Mouse (Mus musculus): Measurements from ENCODE around the gene Trim47. TPM values are rescaled to one million over a fixed set of nuclear protein-coding genes. Genes with fewer than 3 reads are reported as not detected.

Gene Trim47
- polyA plus RNA-seq (2012; fragmentation: generic; extraction: Trizol): 95.4 TPM
- long read RNA-seq, experiment 1, transcript Trim47-201 (6 exons, 2,204 nt): minor isoform, 14 of 57 reads
- long read RNA-seq, experiment 1, transcript Trim47-202 (6 exons, 2,192 nt): major isoform, 26 of 57 reads
- long read RNA-seq, experiment 1, partial matches to known transcripts: 2 of 57 reads
- long read RNA-seq, experiment 1, other reads (novel, unspliced or antisense): 14 of 57 reads
- long read RNA-seq, experiment 2, transcript Trim47-202 (6 exons, 2,192 nt): major isoform, 475 of 736 reads
- long read RNA-seq, experiment 2, transcript Trim47-201 (6 exons, 2,204 nt): minor isoform, 209 of 736 reads
- long read RNA-seq, experiment 2, partial matches to known transcripts: 1 of 736 reads
- long read RNA-seq, experiment 2, other reads (novel, unspliced or antisense): 50 of 736 reads

GRCm38 (mm10) chr11:116127156-116127980 lies at the start of gene Trim47:
Gene Trim47, minus strand, starts transcription at chr11:116127210.
- Histone ChIP-seq H3K4me3 (ENCODE audit: insufficient read depth, poor library complexity, severe bottlenecking) (no peak within 1 kb of the TSS), H3K79me3 (ENCODE audit: low read depth) (no peaks in the 10 kb centered on the region)
- TF ChIP-seq CEBPB (IDR thresholded peaks at IDR 0.05; ENCODE audit: low read depth): no peak
- no peak for TF ChIP-seq FOSL1 (IDR thresholded peaks at IDR 0.05; ENCODE audit: insufficient read depth, low read length, poor library complexity, severe bottlenecking)
- TF ChIP-seq USF1 (IDR thresholded peaks at IDR 0.05; ENCODE audit: low read depth): no peak
- TF ChIP-seq MYOD1 (IDR thresholded peaks at IDR 0.05; ENCODE audit: control insufficient read depth, insufficient read length, low read depth): no peak
- no peak for TF ChIP-seq MAX (IDR thresholded peaks at IDR 0.05)
- no peak for TF ChIP-seq CTCF (IDR thresholded peaks at IDR 0.05; ENCODE audit: control insufficient read depth, insufficient read depth, insufficient read length)
- no peak for TF ChIP-seq MYOG (IDR thresholded peaks at IDR 0.05; ENCODE audit: control insufficient read depth, extremely low read depth, insufficient read length)

DNA sequence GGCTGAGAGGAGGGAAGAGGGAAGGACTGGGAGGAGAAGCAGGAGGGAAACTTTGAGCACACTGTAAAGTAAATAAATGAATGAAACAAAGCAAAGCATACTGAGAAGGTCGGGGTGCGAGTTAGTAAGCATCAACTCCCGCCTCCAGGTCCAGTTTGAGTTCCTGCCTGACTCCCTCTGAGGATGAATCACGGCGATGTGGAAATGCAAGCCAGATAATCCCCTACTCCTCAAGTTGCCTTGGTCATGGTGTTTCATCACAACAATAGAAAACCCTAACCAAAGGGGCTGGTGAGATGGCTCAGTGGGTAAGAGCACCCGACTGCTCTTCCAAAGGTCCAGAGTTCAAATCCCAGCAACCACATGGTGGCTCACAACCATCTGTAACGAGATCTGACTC lies 49.0 kb upstream of the Trim47 start:
- no peak for TF ChIP-seq FOSL1 (IDR thresholded peaks at IDR 0.05; ENCODE audit: insufficient read depth, low read length, poor library complexity, severe bottlenecking)
- no peak for TF ChIP-seq MYOG (IDR thresholded peaks at IDR 0.05; ENCODE audit: control insufficient read depth, extremely low read depth, insufficient read length)
- TF ChIP-seq MAX (IDR thresholded peaks at IDR 0.05): no peak
- no peak for TF ChIP-seq MYOD1 (IDR thresholded peaks at IDR 0.05; ENCODE audit: control insufficient read depth, insufficient read length, low read depth)
- TF ChIP-seq CTCF (IDR thresholded peaks at IDR 0.05; ENCODE audit: control insufficient read depth, insufficient read depth, insufficient read length): no peak
- TF ChIP-seq CEBPB (IDR thresholded peaks at IDR 0.05; ENCODE audit: low read depth): no peak
- TF ChIP-seq USF1 (IDR thresholded peaks at IDR 0.05; ENCODE audit: low read depth): no peak
- Histone ChIP-seq H3K27me3 (ENCODE audit: control insufficient read depth, insufficient read depth, insufficient read length) (no peaks in the 10 kb centered on the region), H3K79me3 (ENCODE audit: low read depth) (no peaks in the 10 kb centered on the region), H3K4me3 (ENCODE audit: insufficient read depth, poor library complexity, severe bottlenecking) (no peak overlapping the region), H3K36me3 (ENCODE audit: control insufficient read depth, insufficient read depth) (peaks cover 71% of the 10 kb centered on the region), H3ac (ENCODE audit: control insufficient read depth, insufficient read length, low read depth) (no peak overlapping the region), H3K79me2 (ENCODE audit: control insufficient read depth, insufficient read depth) (no peaks in the 10 kb centered on the region)

More at GRCm38 (mm10) chr11:116127156-116127980, at the start of gene Trim47:
- H3K36me3 ChIP-seq (ENCODE audit: control insufficient read depth, insufficient read depth): peaks cover 40% of the 10 kb centered on the region
- H3K27me3 ChIP-seq (ENCODE audit: control insufficient read depth, insufficient read depth, insufficient read length): no peaks in the 10 kb centered on the region
- no peak within 1 kb of the TSS for H3ac ChIP-seq (ENCODE audit: control insufficient read depth, insufficient read length, low read depth)
- peaks cover 18% of the 10 kb centered on the region for H3K79me2 ChIP-seq (ENCODE audit: control insufficient read depth, insufficient read depth)

GRCm38 (mm10) chr11:116174775-116175448 lies 47.9 kb upstream of the Trim47 start:
- Histone ChIP-seq H3K4me3 (ENCODE audit: insufficient read depth, poor library complexity, severe bottlenecking) (no peak overlapping the region), H3K27me3 (ENCODE audit: control insufficient read depth, insufficient read depth, insufficient read length) (no peaks in the 10 kb centered on the region), H3K36me3 (ENCODE audit: control insufficient read depth, insufficient read depth) (peaks cover 65% of the 10 kb centered on the region), H3ac (ENCODE audit: control insufficient read depth, insufficient read length, low read depth) (no peak overlapping the region), H3K79me2 (ENCODE audit: control insufficient read depth, insufficient read depth) (no peaks in the 10 kb centered on the region), H3K79me3 (ENCODE audit: low read depth) (no peaks in the 10 kb centered on the region)
- no peak for TF ChIP-seq MYOG (IDR thresholded peaks at IDR 0.05; ENCODE audit: control insufficient read depth, extremely low read depth, insufficient read length)

GRCm38 (mm10) chr11:116171959-116172358 lies 44.9 kb upstream of the Trim47 start:
- Histone ChIP-seq H3K27me3 (ENCODE audit: control insufficient read depth, insufficient read depth, insufficient read length) (no peaks in the 10 kb centered on the region), H3K4me3 (ENCODE audit: insufficient read depth, poor library complexity, severe bottlenecking) (no peak overlapping the region), H3K79me2 (ENCODE audit: control insufficient read depth, insufficient read depth) (peaks cover 9% of the 10 kb centered on the region), H3ac (ENCODE audit: control insufficient read depth, insufficient read length, low read depth) (no peak overlapping the region), H3K36me3 (ENCODE audit: control insufficient read depth, insufficient read depth) (peaks cover 46% of the 10 kb centered on the region), H3K79me3 (ENCODE audit: low read depth) (no peaks in the 10 kb centered on the region)
- no peak for TF ChIP-seq FOSL1 (IDR thresholded peaks at IDR 0.05; ENCODE audit: insufficient read depth, low read length, poor library complexity, severe bottlenecking)
- no peak for TF ChIP-seq CTCF (IDR thresholded peaks at IDR 0.05; ENCODE audit: control insufficient read depth, insufficient read depth, insufficient read length)
- TF ChIP-seq CEBPB (IDR thresholded peaks at IDR 0.05; ENCODE audit: low read depth): no peak

DNA sequence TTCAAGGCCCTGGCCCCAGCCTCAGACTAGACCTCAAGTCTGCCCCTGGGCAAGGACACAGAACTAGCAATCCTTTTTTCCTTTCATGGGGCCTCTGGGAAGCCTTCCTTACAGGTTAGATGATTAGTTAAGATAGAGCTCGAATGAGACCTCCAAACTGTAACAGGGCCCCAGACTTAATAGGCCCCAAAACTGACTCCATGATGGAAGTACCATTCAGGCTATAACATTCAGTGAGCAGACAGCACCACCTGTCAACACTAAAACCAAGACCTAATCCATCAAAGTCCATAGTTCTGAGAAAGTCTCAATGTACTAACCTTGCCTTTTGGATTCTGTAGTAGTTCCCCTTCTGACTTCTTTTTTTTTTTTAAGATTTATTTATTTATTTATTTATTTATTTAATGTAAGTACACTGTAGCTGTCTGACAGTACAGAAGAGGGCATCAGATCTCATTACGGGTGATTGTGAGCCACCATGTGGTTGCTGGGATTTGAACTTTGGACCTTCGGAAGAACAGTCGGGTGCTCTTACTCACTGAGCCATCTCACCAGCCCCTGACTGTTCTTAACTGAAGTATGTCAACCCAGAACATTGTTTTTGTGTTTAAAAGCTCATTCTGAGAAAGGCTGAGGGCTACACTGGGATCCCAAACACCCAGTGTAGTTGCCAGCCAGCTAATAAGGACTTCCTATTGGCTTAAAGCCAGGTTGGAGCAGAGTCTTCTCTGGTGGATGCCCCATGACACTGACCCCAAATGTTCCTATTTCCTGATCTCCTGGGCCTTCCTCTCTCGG lies 43.2 kb upstream of the Trim47 start:
- peaks cover 13% of the 10 kb centered on the region for H3K79me3 ChIP-seq (ENCODE audit: low read depth)
- H3K4me3 ChIP-seq (ENCODE audit: insufficient read depth, poor library complexity, severe bottlenecking): no peak overlapping the region
- no peaks in the 10 kb centered on the region for H3K27me3 ChIP-seq (ENCODE audit: control insufficient read depth, insufficient read depth, insufficient read length)
- peaks cover 37% of the 10 kb centered on the region for H3K36me3 ChIP-seq (ENCODE audit: control insufficient read depth, insufficient read depth)
- no peak overlapping the region for H3ac ChIP-seq (ENCODE audit: control insufficient read depth, insufficient read length, low read depth)
- peaks cover 26% of the 10 kb centered on the region for H3K79me2 ChIP-seq (ENCODE audit: control insufficient read depth, insufficient read depth)
- TF ChIP-seq MYOG (IDR thresholded peaks at IDR 0.05; ENCODE audit: control insufficient read depth, extremely low read depth, insufficient read length) (no peak), FOSL1 (IDR thresholded peaks at IDR 0.05; ENCODE audit: insufficient read depth, low read length, poor library complexity, severe bottlenecking) (no peak), USF1 (IDR thresholded peaks at IDR 0.05; ENCODE audit: low read depth) (no peak), CTCF (IDR thresholded peaks at IDR 0.05; ENCODE audit: control insufficient read depth, insufficient read depth, insufficient read length) (no peak), MYOD1 (IDR thresholded peaks at IDR 0.05; ENCODE audit: control insufficient read depth, insufficient read length, low read depth) (no peak), CEBPB (IDR thresholded peaks at IDR 0.05; ENCODE audit: low read depth) (no peak), MAX (IDR thresholded peaks at IDR 0.05) (no peak)

Data from C2C12 (cell line).